Comparison of ENCODE assay signal across 8 mouse cellular contexts in the genomic region with DNA sequence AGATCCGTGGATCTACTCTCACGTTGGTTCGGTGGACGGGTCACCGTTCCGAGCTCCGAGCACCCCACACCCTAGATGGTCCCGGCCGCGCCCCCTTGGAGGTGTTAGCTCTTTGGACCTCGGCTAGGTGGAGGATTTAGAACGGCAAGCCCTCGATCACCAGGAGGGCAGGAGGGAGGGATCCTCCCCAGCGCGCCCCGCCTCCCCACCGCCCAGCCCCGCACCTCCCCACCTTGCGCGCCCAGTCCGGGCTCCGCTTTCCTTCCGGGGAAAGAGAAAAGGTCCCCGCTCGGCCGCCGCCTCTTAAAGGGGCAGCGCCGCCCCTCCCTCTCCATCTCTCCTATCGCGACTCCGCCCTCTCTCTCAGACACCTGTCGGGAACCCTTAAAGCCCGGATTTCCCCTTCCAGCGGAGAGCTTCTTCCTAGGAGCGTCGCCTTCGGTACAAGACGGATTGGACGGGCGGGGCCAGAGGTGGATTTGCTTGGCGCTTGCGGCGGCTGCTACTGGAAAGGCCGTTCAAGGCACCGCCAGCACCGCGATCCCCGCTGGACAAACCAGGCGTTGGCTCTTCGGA. TPM values are rescaled to one million over a fixed set of nuclear protein-coding genes. Genes with fewer than 3 reads are reported as not detected.
DNase-seq lines count a peak whose midpoint lies in the region; ATAC-seq and TF ChIP-seq lines count a peak whose summit lies in the region.

A gene (minus strand): TSS at position 266 of the 576 bp plus-strand sequence.

- no peaks in the 10 kb centered on the region for H3K9me3 ChIP-seq in heart, embryonic 15.5 days (replicated peaks)
- no peaks in the 10 kb centered on the region for H3K9me3 ChIP-seq in liver, embryonic 11.5 days (ENCODE audit: control insufficient read depth, low read length)
- no peaks in the 10 kb centered on the region for H3K9me3 ChIP-seq in neural tube, embryonic 11.5 days (ENCODE audit: control insufficient read depth, low read length)

- peak within 1 kb of the TSS; percentile 86 for H3K9ac ChIP-seq in heart, embryonic 15.5 days
- peak within 1 kb of the TSS; percentile 20; the same call in 1 of the 2 replicates for H3K9ac ChIP-seq in liver, embryonic 11.5 days (ENCODE audit: low read depth, low read length)
- H3K9ac ChIP-seq in neural tube, embryonic 11.5 days (ENCODE audit: low read length): peak within 1 kb of the TSS; percentile 19

- H3K4me1 ChIP-seq in embryonic fibroblast, embryonic 13.5 days (ENCODE audit: control insufficient read depth, insufficient read depth, low read length): no peaks in the 10 kb centered on the region; the same call in 1 of the 2 replicates
- peaks cover 82% of the 10 kb centered on the region for H3K4me1 ChIP-seq in heart, embryonic 15.5 days (replicated peaks)
- peaks cover 16% of the 10 kb centered on the region for H3K4me1 ChIP-seq in liver, embryonic 11.5 days (replicated peaks; ENCODE audit: control insufficient read depth, insufficient read depth, low read length)
- 0 out of 2 replicates have a peak, but pooled peaks cover 3% of the 10 kb centered on the region for H3K4me1 ChIP-seq in neural tube, embryonic 11.5 days (ENCODE audit: control insufficient read depth, insufficient read depth, low read length)
- peaks cover 12% of the 10 kb centered on the region for H3K4me1 ChIP-seq in thymus, adult 2 months (replicated peaks; ENCODE audit: control insufficient read depth, insufficient read depth, low read length)

- H3K27me3 ChIP-seq in C2C12 (ENCODE audit: control insufficient read depth, insufficient read depth, insufficient read length): no peaks in the 10 kb centered on the region
- peaks cover 7% of the 10 kb centered on the region; the same call in 1 of the 2 replicates for H3K27me3 ChIP-seq in heart, embryonic 15.5 days
- H3K27me3 ChIP-seq in liver, embryonic 11.5 days (replicated peaks; ENCODE audit: control insufficient read depth, insufficient read depth, low read length): peaks cover 64% of the 10 kb centered on the region
- H3K27me3 ChIP-seq in neural tube, embryonic 11.5 days (ENCODE audit: control insufficient read depth, insufficient read depth, low read length): peaks cover 33% of the 10 kb centered on the region
- H3K27me3 ChIP-seq in thymus, adult 2 months (ENCODE audit: control insufficient read depth, insufficient read depth, low read length): peaks cover 15% of the 10 kb centered on the region; the same call in 1 of the 2 replicates

- no peak for TF ChIP-seq POLR2A in embryonic fibroblast, embryonic 13.5 days (IDR thresholded peaks at IDR 0.05; ENCODE audit: low read depth, low read length)
- no peak for TF ChIP-seq POLR2A in thymus, adult 2 months (IDR thresholded peaks at IDR 0.05; ENCODE audit: control insufficient read depth, extremely low read depth, insufficient read depth, low read length, poor library complexity)

- H3K36me3 ChIP-seq in C2C12 (ENCODE audit: control insufficient read depth, insufficient read depth): peaks cover 6% of the 10 kb centered on the region
- no peaks in the 10 kb centered on the region for H3K36me3 ChIP-seq in heart, embryonic 15.5 days
- no peaks in the 10 kb centered on the region for H3K36me3 ChIP-seq in liver, embryonic 11.5 days (ENCODE audit: control insufficient read depth, insufficient read depth, low read length)
- H3K36me3 ChIP-seq in neural tube, embryonic 11.5 days (ENCODE audit: control insufficient read depth, insufficient read depth, low read length): no peaks in the 10 kb centered on the region
- H3K36me3 ChIP-seq in thymus, adult 2 months (ENCODE audit: control insufficient read depth, insufficient read depth, low read length): no peaks in the 10 kb centered on the region

- H3K27ac ChIP-seq in embryonic fibroblast, embryonic 13.5 days (ENCODE audit: insufficient read depth, low read length): no peak within 1 kb of the TSS
- H3K27ac ChIP-seq in heart, embryonic 15.5 days: peak within 1 kb of the TSS; percentile 87
- H3K27ac ChIP-seq in liver, embryonic 11.5 days (ENCODE audit: low read depth, low read length): no peak within 1 kb of the TSS
- H3K27ac ChIP-seq in neural tube, embryonic 11.5 days (ENCODE audit: low read depth, low read length): no peak within 1 kb of the TSS
- H3K27ac ChIP-seq in thymus, adult 2 months (ENCODE audit: control insufficient read depth, insufficient read depth, low read length): no peak within 1 kb of the TSS

- H3K4me2 ChIP-seq in heart, embryonic 15.5 days: peak within 1 kb of the TSS; percentile 91
- H3K4me2 ChIP-seq in liver, embryonic 11.5 days: peak within 1 kb of the TSS; percentile 81
- H3K4me2 ChIP-seq in neural tube, embryonic 11.5 days (ENCODE audit: low read depth): peak within 1 kb of the TSS; percentile 92

- H3K79me2 ChIP-seq in C2C12 (ENCODE audit: control insufficient read depth, insufficient read depth): peaks cover 48% of the 10 kb centered on the region

- TF ChIP-seq CTCF in C2C12 (IDR thresholded peaks at IDR 0.05; ENCODE audit: control insufficient read depth, insufficient read depth, insufficient read length): no peak
- no peak for TF ChIP-seq CTCF in embryonic fibroblast, embryonic 13.5 days (IDR thresholded peaks at IDR 0.05; ENCODE audit: borderline replicate concordance, insufficient read depth, low read length)
- no peak for TF ChIP-seq CTCF in thymus, adult 2 months (IDR thresholded peaks at IDR 0.05; ENCODE audit: borderline replicate concordance, control insufficient read depth, extremely low read depth, insufficient read depth, low read length, poor library complexity)

- under 1% methylated on average over 47 of the region's 51 CpGs for WGBS in heart, embryonic 15.5 days
- under 1% methylated on average over 51 of the region's 51 CpGs for WGBS in liver, embryonic 11.5 days
- under 1% methylated on average over 51 of the region's 51 CpGs for WGBS in neural tube, embryonic 11.5 days
- WGBS in thymus, adult 2 months: 1% methylated on average over 42 of the region's 51 CpGs

- H3K79me3 ChIP-seq in C2C12 (ENCODE audit: low read depth): peaks cover 31% of the 10 kb centered on the region

- peak within 1 kb of the TSS; percentile 78 for H3K4me3 ChIP-seq in C2C12 (ENCODE audit: insufficient read depth, poor library complexity, severe bottlenecking)
- peak within 1 kb of the TSS; percentile 71 for H3K4me3 ChIP-seq in embryonic fibroblast, embryonic 13.5 days (ENCODE audit: insufficient read depth, low read length)
- H3K4me3 ChIP-seq in heart, embryonic 15.5 days: peak within 1 kb of the TSS; percentile 83
- H3K4me3 ChIP-seq in liver, embryonic 11.5 days (ENCODE audit: low read depth, low read length): peak within 1 kb of the TSS; percentile 50
- peak within 1 kb of the TSS; percentile 53 for H3K4me3 ChIP-seq in neural tube, embryonic 11.5 days (ENCODE audit: low read depth, low read length)
- H3K4me3 ChIP-seq in thymus, adult 2 months (ENCODE audit: control insufficient read depth, insufficient read depth, low read length): peak within 1 kb of the TSS; percentile 43

- peak; percentile 77 for ATAC-seq in heart, embryonic 15.5 days (replicated peaks; ENCODE audit: insufficient number of reproducible peaks, insufficient read depth, low FRiP score, low read depth)
- peak; percentile 48 for ATAC-seq in liver, embryonic 11.5 days (replicated peaks; ENCODE audit: low FRiP score)
- ATAC-seq in neural tube, embryonic 11.5 days (ENCODE audit: insufficient read depth, low FRiP score, low TSS enrichment): peak; percentile 50

- peak; percentile 88 to 90 for DNase-seq in adrenal gland, postnatal 36 days
- DNase-seq in kidney, postnatal 14 days: peak; percentile 90
- DNase-seq in liver, embryonic 11.5 days (ENCODE audit: low spot score): peak; percentile 68
- DNase-seq in neural tube, embryonic 11.5 days (ENCODE audit: low spot score): peak; percentile 78
- peak; percentile 48 for DNase-seq in thymus, adult 2 months

- peak within 1 kb of the TSS; percentile 87 for H3ac ChIP-seq in C2C12 (ENCODE audit: control insufficient read depth, insufficient read length, low read depth)

TF ChIP-seq in C2C12, 6 proteins besides CTCF, POLR2A, EP300 and RAD21:
- TF ChIP-seq MYOD1 (IDR thresholded peaks at IDR 0.05; ENCODE audit: control insufficient read depth, insufficient read length, low read depth) (peak; percentile 32), FOSL1 (IDR thresholded peaks at IDR 0.05; ENCODE audit: insufficient read depth, low read length, poor library complexity, severe bottlenecking) (no peak), MAX (IDR thresholded peaks at IDR 0.05) (no peak)

RNA-seq across cellular contexts. Expression of the gene that starts here (rescaled TPM):
- 51.1 TPM for polyA plus RNA-seq in C2C12 (2012; fragmentation: generic; extraction: Trizol)
- total RNA-seq in adrenal gland, postnatal 36 days (2021): 10 to 100 TPM; 38.0 to 56.7 TPM
- polyA plus RNA-seq in embryonic fibroblast, embryonic 13.5 days (2011; ENCODE audit: insufficient read length, low read depth, missing spikeins): 6.9 and 12.8 TPM in 2 replicates
- 9.7 and 12.9 TPM in 2 replicates for polyA plus RNA-seq in heart, embryonic 15.5 days (2015; fragmentation: Nextera tagmentation; extraction: Ambion mirVana)
- 4.0 and 4.6 TPM in 2 replicates for polyA plus RNA-seq in liver, embryonic 11.5 days (2014; fragmentation: Nextera tagmentation; extraction: Ambion mirVana)
- 4.9 and 5.2 TPM in 2 replicates for polyA plus RNA-seq in neural tube, embryonic 11.5 days (2014; fragmentation: Nextera tagmentation; extraction: Ambion mirVana)
- polyA plus RNA-seq in thymus, adult 2 months (2012; rRNA removed): 17.0 and 17.1 TPM in 2 replicates

Comparison
In these comparisons a context has a peak if more than half of its experiments do, and no peak if none do; other contexts are left out.
1. H3K9ac ChIP-seq: peak in every context shown above with its lines; median percentile 86 in heart, embryonic 15.5 days; 20 in liver, embryonic 11.5 days; 19 in neural tube, embryonic 11.5 days.